Mouse (Mus musculus) kidney, postnatal 0 days (tissue): ENCODE measurements around the gene Foxk1. TPM values are rescaled to one million over a fixed set of nuclear protein-coding genes. Genes with fewer than 3 reads are reported as not detected.

ENCODE experiments used
- ATAC-seq: fragments of 200-750 bp; cut with Nextera tagmentation; replicated peaks from 2 replicates; pipeline ENCODE4 v1.8.0; 2017; ENCODE audit warnings: low read depth, moderate number of reproducible peaks, moderate TSS enrichment, moderate library complexity; ENCODE audit not compliant: low FRiP score
- DNase-seq: peaks from one replicate; pipeline ENCODE4 v3.0.0-alpha.2; 2016; ENCODE audit warnings: low spot score
- H3K27ac ChIP-seq: fragments of 300-500 bp; sonication (generic); 2 replicates; pipeline ENCODE4 v1.5.1; 2014; ENCODE audit warnings: mild to moderate bottlenecking
- H3K27me3 ChIP-seq: fragments of 300-500 bp; sonication (generic); 2 replicates; pipeline ENCODE4 v1.6.1; 2014; ENCODE audit warnings: low read length, mixed read lengths; ENCODE audit not compliant: insufficient read depth
- H3K36me3 ChIP-seq: fragments of 300-500 bp; sonication (generic); 2 replicates; pipeline ENCODE4 v1.6.1; 2014; ENCODE audit warnings: low read length, mixed read lengths; ENCODE audit not compliant: insufficient read depth
- H3K4me1 ChIP-seq: fragments of 300-500 bp; sonication (generic); replicated peaks from 2 replicates; pipeline ENCODE4 v1.6.1; 2014; ENCODE audit warnings: antibody characterized with exemption, low read length, mixed read lengths; ENCODE audit not compliant: insufficient read depth
- H3K4me2 ChIP-seq: fragments of 300-500 bp; sonication (generic); 2 replicates; pipeline ENCODE4 v1.6.1; 2014; ENCODE audit warnings: mild to moderate bottlenecking, low read length, moderate library complexity, mixed read lengths
- H3K4me3 ChIP-seq: fragments of 300-500 bp; sonication (generic); replicated peaks from 2 replicates; pipeline ENCODE4 v1.5.1; 2014; ENCODE audit warnings: low read depth, low read length
- H3K9ac ChIP-seq: fragments of 300-500 bp; sonication (generic); 2 replicates; pipeline ENCODE4 v1.6.1; 2014; ENCODE audit warnings: low read depth, low read length
- H3K9me3 ChIP-seq: fragments of 300-500 bp; sonication (generic); replicated peaks from 2 replicates; pipeline ENCODE4 v1.6.1; 2016; ENCODE audit warnings: low read length, inconsistent platforms, mixed read lengths
- CTCF ChIP-seq: IDR thresholded peaks from 2 replicates; pipeline ENCODE4 v1.5.1; 2016; ENCODE audit warnings: antibody characterized with exemption, low read depth, mild to moderate bottlenecking, moderate library complexity
- WGBS: fragments of 180-500 bp; shearing (Covaris S2); extraction: QIAGEN DNeasy Blood & Tissue Kit; methylation state at CpG from one replicate; pipeline ENCODE4 v1.1.7; 2014; 5-methylcytosine and 5-hydroxymethylcytosine counted together
- polyA plus RNA-seq: library from polyadenylated mRNA; unstranded; fragments of >200 nt; fragmentation: Nextera tagmentation; extraction: Ambion mirVana; gene quantifications from 2 replicates; pipeline ENCODE4 v1.2.1, GENCODE M21; 2015

Gene Foxk1
- polyA plus RNA-seq, 1 experiment from 2014 or later = 5.6 TPM

GRCm38 (mm10) chr5:142483581-142483980 lies 82.3 kb downstream of the Foxk1 start:
- no peak overlapping the region for H3K27ac ChIP-seq
- no peaks in the 10 kb centered on the region for H3K27me3 ChIP-seq
- 92% methylated on average over 5 of the region's 5 CpGs for WGBS
- DNase-seq (no peak), ATAC-seq (no peak)
- H3K4me3 ChIP-seq = no peak overlapping the region
- no peak overlapping the region for H3K9ac ChIP-seq
- H3K4me2 ChIP-seq = no peak overlapping the region
- H3K9me3 ChIP-seq = no peaks in the 10 kb centered on the region
- H3K36me3 ChIP-seq = no peaks in the 10 kb centered on the region
- no peak for TF ChIP-seq CTCF
- H3K4me1 ChIP-seq = no peaks in the 10 kb centered on the region

DNA sequence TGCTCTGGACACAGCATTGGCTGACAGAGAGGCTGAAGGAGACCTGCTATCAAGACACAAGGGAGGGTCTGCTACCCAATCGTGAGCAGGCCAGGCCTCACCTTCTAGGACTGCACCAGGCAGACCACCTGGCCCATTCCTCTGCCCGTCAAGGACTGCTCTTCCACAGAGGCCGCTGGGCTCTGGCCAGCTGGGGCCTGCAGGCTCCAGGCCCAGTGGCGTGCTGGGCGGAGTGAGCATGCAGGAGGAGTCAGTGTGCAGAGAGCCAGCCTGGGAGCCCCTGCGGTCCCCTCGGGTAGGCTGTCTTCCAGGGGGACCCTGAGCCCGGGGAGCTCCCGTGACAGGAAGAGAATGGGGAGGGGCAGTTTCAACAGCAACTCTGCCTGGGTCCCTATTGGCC lies 85.4 kb downstream of the Foxk1 start:
- ATAC-seq = no peak
- Histone ChIP-seq H3K36me3 (no peaks in the 10 kb centered on the region), H3K27ac (no peak overlapping the region), H3K4me2 (no peak overlapping the region), H3K27me3 (no peaks in the 10 kb centered on the region), H3K9ac (no peak overlapping the region), H3K4me1 (no peaks in the 10 kb centered on the region), H3K9me3 (no peaks in the 10 kb centered on the region), H3K4me3 (no peak overlapping the region)
- 59% methylated on average over 9 of the region's 9 CpGs for WGBS
- TF ChIP-seq CTCF = no peak
- DNase-seq = no peak

- no peaks in the 10 kb centered on the region; the same call in 1 of the 2 replicates for H3K4me1 ChIP-seq
Measured at GRCm38 (mm10) chr5:142489955-142490707, 88.8 kb downstream of the Foxk1 start.

GRCm38 (mm10) chr5:142493307-142493706 lies 92.0 kb downstream of the Foxk1 start:
- DNase-seq (no peak), ATAC-seq (no peak)
- H3K9me3 ChIP-seq = no peaks in the 10 kb centered on the region
- H3K4me3 ChIP-seq = no peak overlapping the region
- no peaks in the 10 kb centered on the region for H3K36me3 ChIP-seq
- no peaks in the 10 kb centered on the region; the same call in 1 of the 2 replicates for H3K4me1 ChIP-seq
- H3K9ac ChIP-seq = no peak overlapping the region
- no peak for TF ChIP-seq CTCF
- 82% methylated on average over 3 of the region's 3 CpGs for WGBS
- no peak overlapping the region for H3K4me2 ChIP-seq
- no peak overlapping the region for H3K27ac ChIP-seq
- no peaks in the 10 kb centered on the region for H3K27me3 ChIP-seq

More at GRCm38 (mm10) chr5:142489955-142490707, 88.8 kb downstream of the Foxk1 start:
- H3K27ac ChIP-seq = no peak overlapping the region
- H3K9me3 ChIP-seq = no peaks in the 10 kb centered on the region
- ATAC-seq (no peak), DNase-seq (no peak)
- H3K9ac ChIP-seq = no peak overlapping the region
- no peak overlapping the region for H3K4me2 ChIP-seq
- no peak overlapping the region for H3K4me3 ChIP-seq
- TF ChIP-seq CTCF = no peak
- H3K27me3 ChIP-seq = no peaks in the 10 kb centered on the region
- 76% methylated on average over 9 of the region's 9 CpGs for WGBS
- no peaks in the 10 kb centered on the region for H3K36me3 ChIP-seq

DNA sequence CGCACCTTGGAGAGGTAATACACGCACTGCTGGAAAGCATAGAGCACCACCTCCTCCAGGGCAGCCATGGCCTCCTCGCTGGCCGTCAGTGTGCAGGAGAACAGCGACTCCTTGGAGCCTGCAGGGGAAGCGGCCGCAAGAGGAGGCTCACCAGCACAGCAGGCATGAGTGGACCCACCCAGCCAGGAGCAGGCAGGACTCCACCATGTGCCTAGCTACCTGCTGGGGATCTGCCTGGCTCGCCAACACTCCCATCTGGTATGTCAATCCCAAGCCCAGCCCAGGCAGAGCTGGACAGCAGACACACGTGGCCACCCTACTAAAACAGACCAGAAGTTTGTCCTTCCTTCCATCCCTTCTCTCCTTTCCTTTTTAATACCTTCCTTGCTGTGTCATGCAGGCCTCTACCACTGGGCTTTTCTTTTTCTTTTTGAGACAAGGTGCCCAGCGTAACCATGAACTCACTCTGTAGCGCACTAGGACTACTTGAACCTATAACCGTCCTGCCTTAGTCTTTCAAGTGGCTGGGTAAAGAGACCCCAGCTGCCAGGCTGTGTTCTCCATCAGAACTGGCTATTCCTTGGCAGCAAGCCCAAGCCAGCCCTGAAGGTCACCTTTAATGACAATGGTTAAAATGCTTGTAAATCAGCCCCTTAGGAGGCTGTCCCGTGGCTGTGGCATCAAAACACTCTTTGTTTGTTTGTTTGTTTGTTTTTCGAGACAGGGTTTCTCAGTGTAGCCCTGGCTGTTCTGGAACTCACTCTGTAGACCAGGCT lies 94.2 kb downstream of the Foxk1 start:
- no peak overlapping the region for H3K4me2 ChIP-seq
- no peak overlapping the region for H3K27ac ChIP-seq
- 59% methylated on average over 14 of the region's 14 CpGs for WGBS
- H3K9ac ChIP-seq = no peak overlapping the region
- H3K4me1 ChIP-seq = no peaks in the 10 kb centered on the region; the same call in 1 of the 2 replicates
- H3K9me3 ChIP-seq = no peaks in the 10 kb centered on the region
- H3K27me3 ChIP-seq = no peaks in the 10 kb centered on the region
- DNase-seq (no peak), ATAC-seq (no peak)
- H3K36me3 ChIP-seq = no peaks in the 10 kb centered on the region
- no peak for TF ChIP-seq CTCF
- no peak overlapping the region for H3K4me3 ChIP-seq

DNA sequence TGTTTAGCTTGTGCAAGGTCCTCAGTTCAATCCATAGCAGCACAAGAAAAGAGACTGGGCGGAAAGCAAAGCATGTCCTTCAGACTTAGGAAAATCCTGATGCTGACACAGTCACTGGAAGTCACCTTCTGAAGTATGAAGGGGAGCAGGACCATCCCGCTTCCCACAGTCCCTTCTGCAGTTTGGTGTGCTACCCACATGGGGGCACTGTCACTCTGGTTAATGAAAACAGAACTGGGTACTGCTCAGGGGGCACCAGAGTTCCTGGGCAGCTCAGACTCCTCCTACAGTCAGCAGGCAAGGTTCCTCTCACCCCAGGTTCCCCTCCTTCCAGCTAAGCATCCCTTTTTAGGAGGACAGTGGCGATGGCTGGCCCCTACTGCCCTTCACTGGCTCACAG lies 97.7 kb downstream of the Foxk1 start:
- DNase-seq (peak; percentile 66), ATAC-seq (no peak)
- no peak overlapping the region for H3K4me3 ChIP-seq
- H3K36me3 ChIP-seq = no peaks in the 10 kb centered on the region
- no peak overlapping the region for H3K27ac ChIP-seq
- H3K9ac ChIP-seq = no peak overlapping the region
- no peaks in the 10 kb centered on the region for H3K27me3 ChIP-seq
- no peak overlapping the region for H3K4me2 ChIP-seq
- TF ChIP-seq CTCF = peak; percentile 78
- H3K4me1 ChIP-seq = no peaks in the 10 kb centered on the region; the same call in 1 of the 2 replicates
- WGBS = 56% methylated on average over 3 of the region's 3 CpGs
- no peaks in the 10 kb centered on the region for H3K9me3 ChIP-seq
